Mouse (Mus musculus) lung, postnatal 0 days (tissue): ENCODE measurements around the gene Trappc3l. TPM values are rescaled to one million over a fixed set of nuclear protein-coding genes. Genes with fewer than 3 reads are reported as not detected.
"Not testable (repeated sequence)": the region's sequence is repeated elsewhere in the genome, so short reads cannot be mapped to it uniquely, and the experiment has no call there.

Experiments
- ATAC-seq: fragments of 200-750 bp; cut with Nextera tagmentation; 2 replicates; pipeline ENCODE4 v1.8.0; 2017; ENCODE audit warnings: moderate library complexity
- DNase-seq: peaks from one replicate; pipeline ENCODE4 v3.0.0-alpha.2; 2016; ENCODE audit warnings: low spot score
- H3K27ac ChIP-seq: fragments of 300-500 bp; sonication (generic); 2 replicates; pipeline ENCODE4 v1.5.1; 2014; ENCODE audit warnings: antibody characterized with exemption, mild to moderate bottlenecking, low read length, mixed read lengths
- H3K27me3 ChIP-seq: fragments of 300-500 bp; sonication (generic); replicated peaks from 2 replicates; pipeline ENCODE4 v1.6.1; 2014; ENCODE audit warnings: low read length, mixed read lengths; ENCODE audit not compliant: insufficient read depth
- H3K36me3 ChIP-seq: fragments of 300-500 bp; sonication (generic); 2 replicates; pipeline ENCODE4 v1.6.1; 2014; ENCODE audit warnings: low read length, mixed read lengths; ENCODE audit not compliant: insufficient read depth
- H3K4me1 ChIP-seq: fragments of 300-500 bp; sonication (generic); 2 replicates; pipeline ENCODE4 v1.6.1; 2014; ENCODE audit warnings: antibody characterized with exemption, low read depth, low read length, mixed read lengths; ENCODE audit not compliant: insufficient read depth
- H3K4me2 ChIP-seq: fragments of 300-500 bp; sonication (generic); replicated peaks from 2 replicates; pipeline ENCODE4 v1.6.1; 2014; ENCODE audit warnings: low read depth, mild to moderate bottlenecking, low read length, moderate library complexity, mixed read lengths
- H3K4me3 ChIP-seq: fragments of 300-500 bp; sonication (generic); 2 replicates; pipeline ENCODE4 v1.5.1; 2014; ENCODE audit warnings: low read depth, low read length
- H3K9ac ChIP-seq: fragments of 300-500 bp; sonication (generic); replicated peaks from 2 replicates; pipeline ENCODE4 v1.6.1; 2014; ENCODE audit warnings: low read depth, mild to moderate bottlenecking
- H3K9me3 ChIP-seq: fragments of 300-500 bp; sonication (generic); 2 replicates; pipeline ENCODE4 v1.6.1; 2016; ENCODE audit warnings: low read length, mixed read lengths
- CTCF ChIP-seq: IDR thresholded peaks from 2 replicates; pipeline ENCODE4 v1.5.1; 2016; ENCODE audit warnings: antibody characterized with exemption, mild to moderate bottlenecking
- EP300 ChIP-seq: IDR thresholded peaks from 2 replicates; pipeline ENCODE4 v1.6.1; 2016; ENCODE audit warnings: antibody characterized with exemption, mild to moderate bottlenecking, control low read depth
- WGBS: fragments of 180-500 bp; shearing (Covaris S2); extraction: QIAGEN DNeasy Blood & Tissue Kit; methylation state at CpG from one replicate; pipeline ENCODE4 v1.1.7; 2014; 5-methylcytosine and 5-hydroxymethylcytosine counted together
- polyA plus RNA-seq: library from polyadenylated mRNA; unstranded; fragments of >200 nt; fragmentation: Nextera tagmentation; extraction: Ambion mirVana; gene quantifications from 2 replicates; pipeline ENCODE4 v1.2.1, GENCODE M21; 2015

Gene Trappc3l
- polyA plus RNA-seq, result not detected in 2 replicates

DNA sequence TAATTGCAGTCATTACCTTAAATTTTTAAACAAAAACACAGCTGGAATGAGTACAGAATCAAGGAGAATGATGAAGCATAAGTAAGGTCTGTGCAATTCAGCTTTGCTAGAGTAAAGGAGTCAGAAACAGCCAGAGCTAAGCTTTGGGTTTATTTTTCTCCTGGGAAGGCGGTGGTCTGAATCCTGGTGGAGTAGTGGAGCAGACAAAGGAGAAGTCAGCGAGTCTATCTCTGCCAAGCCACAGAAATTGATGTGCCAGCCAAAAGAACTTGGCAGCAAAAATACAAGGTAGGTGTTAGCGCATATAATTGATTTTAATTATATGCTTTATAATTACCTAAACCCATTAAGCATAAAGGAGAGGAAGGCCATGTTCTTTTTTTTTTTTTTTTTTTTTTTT is at the start of gene Trappc3l:
Gene Trappc3l (plus strand): TSS at position 197 of the 400 bp plus-strand sequence.
- no peak within 1 kb of the TSS for H3K27ac ChIP-seq
- 88% methylated on average over 3 of the region's 3 CpGs for WGBS
- no peak within 1 kb of the TSS for H3K9ac ChIP-seq
- ATAC-seq (no peak), DNase-seq (no peak)
- H3K27me3 ChIP-seq, result no peaks in the 10 kb centered on the region
- no peaks in the 10 kb centered on the region for H3K4me1 ChIP-seq
- H3K4me2 ChIP-seq, result no peak within 1 kb of the TSS
- no peak within 1 kb of the TSS for H3K4me3 ChIP-seq
- no peaks in the 10 kb centered on the region for H3K9me3 ChIP-seq
- no peak for TF ChIP-seq EP300
- TF ChIP-seq CTCF, result no peak
- H3K36me3 ChIP-seq, result no peaks in the 10 kb centered on the region

DNA sequence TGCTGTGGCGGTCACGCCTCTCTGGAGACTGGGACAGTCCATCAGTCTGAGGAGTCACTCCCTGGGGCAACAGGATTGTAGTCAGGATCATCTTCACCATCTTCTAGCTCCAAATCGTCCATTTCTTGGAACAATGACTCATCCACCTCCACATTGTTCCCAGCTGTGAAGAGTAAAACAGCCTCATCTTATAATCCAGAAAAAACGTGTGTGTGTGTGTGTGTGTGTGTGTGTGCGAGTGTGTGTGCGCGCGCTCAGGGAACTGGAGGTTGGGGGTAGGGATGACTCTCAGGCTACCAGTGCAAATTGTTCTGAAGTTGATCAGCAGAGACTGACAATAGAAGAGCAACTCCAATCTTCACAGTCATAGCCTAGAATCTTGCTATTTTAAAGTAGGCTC is 40.7 kb upstream of the Trappc3l start:
- H3K27ac ChIP-seq, H3K9ac ChIP-seq, ATAC-seq, H3K9me3 ChIP-seq, DNase-seq, H3K27me3 ChIP-seq, H3K4me3 ChIP-seq, H3K4me1 ChIP-seq, H3K4me2 ChIP-seq: not testable (repeated sequence)
- H3K36me3 ChIP-seq, result peaks cover 24% of the 10 kb centered on the region; the same call in 1 of the 2 replicates
- WGBS, result 89% methylated on average over 6 of the region's 8 CpGs

DNA sequence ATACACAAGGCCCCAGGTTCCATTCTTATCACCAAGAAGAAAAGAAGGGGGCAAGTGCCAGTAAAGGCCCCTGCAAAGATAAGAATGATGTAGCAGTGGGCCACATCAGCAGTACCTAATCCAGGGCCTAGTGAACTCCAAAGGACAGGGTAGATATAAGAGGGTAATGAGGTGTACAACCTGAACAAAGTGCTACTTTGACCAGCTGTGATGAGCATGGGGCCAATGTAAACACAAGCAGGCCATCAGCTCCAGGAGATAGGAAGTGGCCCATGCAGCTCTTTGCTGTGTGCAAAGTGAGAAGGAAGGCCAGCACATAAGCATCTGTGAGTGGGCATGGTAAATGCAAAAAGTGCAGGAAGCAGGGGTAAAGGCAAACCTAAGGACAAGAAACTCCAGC is 39.0 kb upstream of the Trappc3l start:
- H3K9me3 ChIP-seq, result no peaks in the 10 kb centered on the region
- no peak for TF ChIP-seq EP300
- TF ChIP-seq CTCF, result no peak
- DNase-seq (no peak), ATAC-seq (no peak)
- no peaks in the 10 kb centered on the region for H3K27me3 ChIP-seq
- H3K4me1 ChIP-seq, result no peaks in the 10 kb centered on the region
- H3K4me2 ChIP-seq, result no peak overlapping the region
- H3K4me3 ChIP-seq, result no peak overlapping the region
- no peak overlapping the region for H3K27ac ChIP-seq
- no peak overlapping the region for H3K9ac ChIP-seq
- H3K36me3 ChIP-seq, result peaks cover 33% of the 10 kb centered on the region

DNA sequence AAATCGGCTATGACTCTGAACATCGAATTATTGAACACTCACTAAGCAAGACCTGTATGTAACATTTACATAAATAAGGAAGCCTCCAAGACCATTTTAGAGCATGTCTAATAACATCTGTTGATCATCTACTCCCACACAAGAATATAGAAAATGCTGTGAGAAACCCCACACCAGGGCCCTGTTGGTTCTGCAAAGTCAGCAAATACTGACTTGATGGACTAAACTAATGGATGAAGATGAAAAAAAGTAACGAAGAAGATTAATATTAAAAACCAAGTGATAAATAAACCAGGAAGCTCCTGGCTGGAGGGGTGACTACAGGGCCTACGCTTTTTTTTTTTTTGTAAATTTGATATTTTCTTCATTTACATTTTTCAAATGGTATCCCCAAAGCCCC is 24.8 kb upstream of the Trappc3l start:
- Histone ChIP-seq H3K4me1 (no peaks in the 10 kb centered on the region), H3K27ac (no peak overlapping the region), H3K27me3 (no peaks in the 10 kb centered on the region), H3K9me3 (no peaks in the 10 kb centered on the region), H3K4me2 (no peak overlapping the region), H3K36me3 (no peaks in the 10 kb centered on the region), H3K9ac (no peak overlapping the region), H3K4me3 (no peak overlapping the region)
- WGBS, result 95% methylated on average over 4 of the region's 4 CpGs
- no peak for TF ChIP-seq CTCF
- DNase-seq (no peak), ATAC-seq (no peak)

DNA sequence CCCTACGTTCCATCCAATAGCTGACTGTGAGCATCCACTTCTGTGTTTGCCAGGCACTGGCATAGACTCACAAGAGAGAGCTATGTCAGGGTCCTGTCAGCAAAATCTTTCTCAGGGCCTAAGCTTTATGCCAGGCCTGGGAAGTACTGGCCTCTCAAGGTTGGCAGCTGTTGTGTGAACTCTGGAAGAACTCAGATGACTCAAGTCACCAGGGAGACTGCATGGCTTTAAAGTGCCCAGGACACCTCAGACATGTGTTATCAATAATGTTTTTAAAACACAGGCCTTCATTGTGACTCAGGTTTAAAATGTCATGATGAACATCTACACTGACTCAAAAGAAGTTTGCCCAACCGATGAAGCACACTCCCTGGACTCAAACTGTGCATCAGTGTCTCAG is 24.2 kb upstream of the Trappc3l start:
- Histone ChIP-seq H3K4me1 (peaks cover 3% of the 10 kb centered on the region; the same call in 1 of the 2 replicates), H3K36me3 (no peaks in the 10 kb centered on the region), H3K27me3 (no peaks in the 10 kb centered on the region), H3K27ac (no peak overlapping the region), H3K4me2 (no peak overlapping the region), H3K9me3 (no peaks in the 10 kb centered on the region), H3K9ac (no peak overlapping the region), H3K4me3 (no peak overlapping the region)
- ATAC-seq (no peak), DNase-seq (no peak)
- TF ChIP-seq CTCF (no peak), EP300 (no peak)
- 85% methylated on average over 2 of the region's 2 CpGs for WGBS

DNA sequence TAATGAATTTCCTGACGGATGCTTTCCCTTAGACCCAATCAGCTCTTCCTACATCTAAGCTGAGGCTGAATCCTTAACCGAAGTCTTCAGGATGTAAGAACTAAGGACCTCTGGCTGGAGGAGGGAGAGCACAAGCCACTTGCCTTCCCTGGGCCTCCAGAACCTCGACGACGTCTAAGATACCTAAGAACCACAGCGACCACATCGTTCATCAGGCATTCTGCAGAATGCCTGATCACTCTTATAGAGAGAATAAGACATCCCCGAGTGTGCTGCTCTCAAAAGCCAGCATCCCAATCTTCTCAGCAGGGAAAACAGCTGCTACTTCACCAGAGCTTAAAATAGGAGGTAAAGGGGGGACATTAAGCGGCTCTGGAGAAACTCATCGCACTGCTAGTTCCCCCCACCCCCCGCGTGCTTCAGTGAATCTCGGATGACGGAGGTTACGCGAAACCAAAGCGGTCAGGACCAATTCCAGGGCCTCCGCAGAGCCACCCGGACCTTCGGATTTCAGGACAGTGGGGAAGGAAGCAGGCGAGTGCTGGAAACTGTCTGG is 18.6 kb upstream of the Trappc3l start:
- Histone ChIP-seq H3K9ac (peak overlapping the region; percentile 84), H3K4me2 (peak overlapping the region; percentile 69), H3K27ac (peak overlapping the region; percentile 96), H3K36me3 (no peaks in the 10 kb centered on the region), H3K9me3 (no peaks in the 10 kb centered on the region), H3K4me1 (peaks cover 8% of the 10 kb centered on the region; the same call in 1 of the 2 replicates), H3K4me3 (peak overlapping the region; percentile 87), H3K27me3 (no peaks in the 10 kb centered on the region)
- ATAC-seq (peak; percentile 30; the same call in 1 of the 2 replicates), DNase-seq (peak; percentile 47)
- TF ChIP-seq EP300, result no peak
- TF ChIP-seq CTCF, result no peak
- WGBS, result under 1% methylated on average over 21 of the region's 21 CpGs
